Mouse (Mus musculus): ENCODE data around the gene Kif5c.

Kif5c gene

GRCm38 (mm10) chr2:49671753-49672500 lies 52.8 kb downstream of the Kif5c start:
- DNase-seq (ENCODE audit: low spot score in 2 of 2): no peak

- no peak for DNase-seq (ENCODE audit: low spot score in 2 of 2)
These were observed 53.4 kb downstream of the Kif5c start for GRCm38 (mm10) chr2:49672501-49672874.

GRCm38 (mm10) chr2:49676020-49676419 lies 56.9 kb downstream of the Kif5c start:
- DNase-seq (ENCODE audit: low spot score in 2 of 2): no peak

GRCm38 (mm10) chr2:49678386-49678785 lies 59.3 kb downstream of the Kif5c start:
- no peak for DNase-seq (ENCODE audit: low spot score in 2 of 2)

GRCm38 (mm10) chr2:49679135-49679964 lies 60.3 kb downstream of the Kif5c start:
- no peak for DNase-seq (ENCODE audit: low spot score in 2 of 2)

GRCm38 (mm10) chr2:49682754-49683153 lies 63.7 kb downstream of the Kif5c start:
- DNase-seq (ENCODE audit: low spot score in 2 of 2): no peak

GRCm38 (mm10) chr2:49684808-49685207 lies 65.7 kb downstream of the Kif5c start:
- DNase-seq (ENCODE audit: low spot score in 2 of 2): no peak

- no peak for DNase-seq (ENCODE audit: low spot score in 2 of 2)
These were observed 71.3 kb downstream of the Kif5c start for GRCm38 (mm10) chr2:49690421-49690826.

- no peak for DNase-seq (ENCODE audit: low spot score in 2 of 2)
These were observed 72.3 kb downstream of the Kif5c start for GRCm38 (mm10) chr2:49691441-49691840.

- no peak for DNase-seq (ENCODE audit: low spot score in 2 of 2)
These were observed 75.6 kb downstream of the Kif5c start for GRCm38 (mm10) chr2:49694727-49695126.

- DNase-seq (ENCODE audit: low spot score in 2 of 2): no peak
These were observed 76.4 kb downstream of the Kif5c start for GRCm38 (mm10) chr2:49695461-49695860.

- no peak for DNase-seq (ENCODE audit: low spot score in 2 of 2)
These were observed 79.8 kb downstream of the Kif5c start for GRCm38 (mm10) chr2:49698851-49699250.

GRCm38 (mm10) chr2:49700176-49700971 lies 81.3 kb downstream of the Kif5c start:
- no peak for DNase-seq (ENCODE audit: low spot score in 2 of 2)

- DNase-seq (ENCODE audit: low spot score in 2 of 2): no peak
These were observed 91.1 kb downstream of the Kif5c start for GRCm38 (mm10) chr2:49710223-49710622.

- no peak for DNase-seq (ENCODE audit: low spot score in 2 of 2)
These were observed 92.6 kb downstream of the Kif5c start for GRCm38 (mm10) chr2:49711693-49712092.

GRCm38 (mm10) chr2:49712336-49712887 lies 93.3 kb downstream of the Kif5c start:
- DNase-seq (ENCODE audit: low spot score in 2 of 2): no peak

GRCm38 (mm10) chr2:49716490-49716889 lies 97.4 kb downstream of the Kif5c start:
- no peak for DNase-seq (ENCODE audit: low spot score in 2 of 2)

- no peak for DNase-seq (ENCODE audit: low spot score in 2 of 2)
These were observed 98.5 kb downstream of the Kif5c start for GRCm38 (mm10) chr2:49717437-49718116.

- no peak for DNase-seq (ENCODE audit: low spot score in 2 of 2)
These were observed 99.4 kb downstream of the Kif5c start for GRCm38 (mm10) chr2:49718492-49718891.

- DNase-seq (ENCODE audit: low spot score in 2 of 2): no peak
These were observed 100.1 kb downstream of the Kif5c start for GRCm38 (mm10) chr2:49718935-49719850.
